Mouse (Mus musculus) monocyte, adult 59 days (primary cell): ENCODE data around the gene Jmjd6. TPM values are rescaled to one million over a fixed set of nuclear protein-coding genes. Genes with fewer than 3 reads are reported as not detected.

ENCODE experiments used
- total RNA-seq, 2 experiments: library from RNA; stranded (reverse); gene quantifications; one replicate each; pipeline ENCODE4 v1.2.4; 2023

Jmjd6 gene
- total RNA-seq, result 10 to 100 TPM; 61.0 to 64.1 TPM

GRCm38 (mm10) chr11:116843261-116844233, at the start of gene Jmjd6, which contains the start of gene Mettl23:
Gene Jmjd6 (minus strand): TSS chr11:116843449.
Gene Mettl23 (plus strand): TSS chr11:116843278.

GRCm38 (mm10) chr11:116852891-116853511, 9.8 kb upstream of the Jmjd6 start, which contains the start of gene Srsf2:
Gene Srsf2 (minus strand): TSS chr11:116853094.

DNA sequence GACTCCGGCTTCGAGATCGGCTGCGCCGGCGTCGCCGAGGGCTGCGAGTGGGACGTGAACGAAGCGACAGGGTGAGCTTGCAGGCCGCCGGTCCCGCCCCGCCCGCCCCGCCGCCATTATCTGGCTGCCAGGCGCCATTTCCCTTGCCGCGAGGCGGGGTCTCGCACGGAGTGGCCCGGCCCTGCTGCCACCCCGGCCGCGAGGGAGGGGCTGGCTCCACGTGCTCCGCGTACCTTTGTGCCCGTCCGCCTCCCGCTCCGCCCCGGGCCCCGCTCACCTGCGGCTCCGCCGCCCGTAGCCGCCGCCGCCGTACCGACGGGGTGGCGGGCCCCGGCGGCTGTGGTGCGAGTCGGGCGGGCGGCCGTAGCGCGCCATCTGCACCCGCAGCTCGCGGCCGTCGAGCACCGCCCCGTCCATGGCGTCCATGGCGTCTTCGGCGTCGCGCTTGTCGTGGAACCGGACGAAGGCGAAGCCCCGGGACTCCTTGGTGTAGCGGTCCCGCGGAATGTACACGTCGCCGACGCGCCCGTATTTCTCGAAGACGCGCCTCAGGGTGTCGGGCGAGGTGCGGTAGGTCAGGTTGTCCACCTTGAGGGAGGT, 9.1 kb upstream of the Jmjd6 start, which contains the start of gene Mfsd11:
Gene Mfsd11 (plus strand): TSS at position 150 of the 600 bp plus-strand sequence.

DNA sequence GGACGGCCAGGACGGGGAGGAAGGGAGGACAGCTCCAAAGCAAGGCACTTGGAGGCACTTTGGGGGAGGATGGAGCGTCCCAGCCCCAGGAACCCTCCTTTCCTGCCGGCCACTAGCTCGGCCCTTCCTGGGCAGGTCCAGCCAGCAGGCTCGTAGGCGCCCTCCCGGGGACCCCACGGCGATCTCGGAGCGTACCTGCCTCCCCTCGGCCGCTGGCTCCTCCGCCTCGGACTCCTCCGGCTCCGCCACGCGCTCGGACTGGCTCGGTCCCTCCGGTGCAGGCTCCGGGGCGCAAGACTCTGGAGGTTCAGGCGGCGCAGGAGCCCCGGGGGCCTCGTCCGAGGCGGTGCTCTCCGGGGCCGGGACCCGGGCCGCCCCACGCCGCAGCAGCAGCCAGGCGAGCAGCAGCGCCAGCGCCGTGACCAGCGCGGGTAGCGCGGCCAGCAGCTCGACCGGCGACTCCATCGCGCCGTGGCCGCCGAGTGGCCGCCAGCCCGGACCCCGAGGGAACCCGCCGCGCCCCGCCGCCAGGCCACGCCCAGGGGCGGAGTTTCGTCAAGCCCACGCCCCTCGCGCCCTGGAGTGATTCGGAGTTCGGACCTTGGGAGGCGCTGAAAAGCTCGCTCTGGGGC, 15.6 kb downstream of the Jmjd6 start, which contains the start of gene Mxra7:
Gene Mxra7 (minus strand): TSS at position 513 of the 632 bp plus-strand sequence.

Other genes with a start within 250 kb of the Jmjd6 start
- gene Rhbdf2, start 216.4 kb downstream of the Jmjd6 start, total RNA-seq, result 10 to 100 TPM; 96.1 to 97.1 TPM
- not detected for gene Prcd, start 189.9 kb downstream of the Jmjd6 start, total RNA-seq
- gene Cygb, start 189.1 kb downstream of the Jmjd6 start, total RNA-seq, result under 1 TPM in 1 of 2 experiments, not detected in 1; 0.43 TPM
- not detected for gene St6galnac1, start 67.9 kb downstream of the Jmjd6 start, total RNA-seq
- 1 to 10 TPM; 2.8 to 4.0 TPM for gene Mxra7, start 15.4 kb downstream of the Jmjd6 start, total RNA-seq
- gene Mettl23, start 171 bp downstream of the Jmjd6 start, total RNA-seq, result 10 to 100 TPM; 18.6 to 24.5 TPM
- 10 to 100 TPM; 24.3 to 26.4 TPM for gene Mfsd11, start 9.0 kb upstream of the Jmjd6 start, total RNA-seq
- gene Srsf2, start 9.6 kb upstream of the Jmjd6 start, total RNA-seq, result 100 to 1,000 TPM; 292 to 293 TPM
- gene Mgat5b, start 75.4 kb upstream of the Jmjd6 start, total RNA-seq, result not detected